21 mouse cellular contexts compared by ENCODE assay signal in the genomic region with DNA sequence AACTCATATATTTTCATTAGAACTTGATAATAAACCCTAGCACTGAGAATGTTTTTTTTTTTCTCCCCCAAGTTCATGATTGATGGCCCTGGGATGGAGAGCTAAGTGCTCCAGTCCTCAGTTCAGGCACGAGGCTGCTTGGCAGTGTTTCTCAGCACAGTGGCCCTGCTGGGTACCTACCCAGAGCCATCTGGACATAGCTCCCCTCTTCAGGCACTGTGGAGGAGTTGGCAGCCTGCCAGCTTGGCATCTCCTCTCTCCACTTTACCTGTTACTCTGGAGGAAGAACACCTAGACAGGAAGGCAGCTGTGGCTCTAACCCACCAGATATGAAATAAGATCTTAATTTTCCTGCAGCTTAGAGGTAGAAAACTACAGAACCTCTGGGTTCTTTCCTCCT. TPM values are rescaled to one million over a fixed set of nuclear protein-coding genes. Genes with fewer than 3 reads are reported as not detected.
DNase-seq lines count a peak whose midpoint lies in the region; ATAC-seq and TF ChIP-seq lines count a peak whose summit lies in the region.
"Had no signal": no experiment of that assay in that cellular context is flagged by ENCODE, and none has a peak within 500 bp of the region (broad histone marks: within the 10 kb centered on the region; RNA-seq: fewer than 3 reads in every experiment).

No protein-coding gene starts in this region.

- 17% methylated on average over 1 of the region's 1 CpGs for WGBS in hindbrain, embryonic 16.5 days
- 58% methylated on average over 1 of the region's 1 CpGs for WGBS in hindbrain, embryonic 10.5 days
- 55% methylated on average over 1 of the region's 1 CpGs for WGBS in midbrain, postnatal 0 days
- 38% methylated on average over 1 of the region's 1 CpGs for WGBS in midbrain, embryonic 15.5 days

- H3K4me1 ChIP-seq in hindbrain, embryonic 16.5 days (ENCODE audit: control insufficient read depth, insufficient read depth, low read depth, low read length) = 0 out of 2 replicates have a peak, but pooled peaks cover 3% of the 10 kb centered on the region
- peaks cover 8% of the 10 kb centered on the region for H3K4me1 ChIP-seq in hindbrain, embryonic 10.5 days (replicated peaks)
- 0 out of 2 replicates have a peak, but pooled peaks cover 6% of the 10 kb centered on the region for H3K4me1 ChIP-seq in midbrain, postnatal 0 days (ENCODE audit: insufficient read depth, low read length)
- peaks cover 4% of the 10 kb centered on the region; the same call in 1 of the 2 replicates for H3K4me1 ChIP-seq in midbrain, embryonic 15.5 days
- H3K4me1 ChIP-seq: embryonic facial prominence, embryonic 10.5 days had no signal

- DNase-seq in hindbrain, embryonic 10.5 days (ENCODE audit: low spot score) = no peak
- DNase-seq in midbrain, postnatal 0 days (ENCODE audit: low spot score) = peak; percentile 62
- peak; percentile 21 to 23 for DNase-seq in cerebellum, adult 18-20 months
- DNase-seq in cerebellum, postnatal 25 days = peak; percentile 53 to 77
- DNase-seq in Muller cell, postnatal 12 days (ENCODE audit: inconsistent ontology term) = no peak
- DNase-seq in retina, embryonic 14.5 days (ENCODE audit: low spot score) = no peak
- DNase-seq: gastrocnemius, postnatal 25 days; heart, postnatal 14 days; kidney, adult 9 months; liver, postnatal 0 days; lung, postnatal 10 days; midbrain, embryonic 14.5 days; right cerebral cortex, postnatal 25 days; thymus, adult 2 months had no signal

- H3K4me2 ChIP-seq in hindbrain, embryonic 16.5 days (ENCODE audit: low read length) = no peak overlapping the region
- no peak overlapping the region for H3K4me2 ChIP-seq in midbrain, postnatal 0 days (ENCODE audit: low read depth, low read length, poor library complexity, severe bottlenecking)
- H3K4me2 ChIP-seq in midbrain, embryonic 15.5 days = no peak overlapping the region
- H3K4me2 ChIP-seq: forebrain, embryonic 12.5 days; neural tube, embryonic 15.5 days had no signal

- H3K9ac ChIP-seq in hindbrain, embryonic 16.5 days (ENCODE audit: low read depth, low read length) = no peak overlapping the region
- no peak overlapping the region for H3K9ac ChIP-seq in midbrain, postnatal 0 days (replicated peaks; ENCODE audit: low read length, poor library complexity, severe bottlenecking)
- no peak overlapping the region for H3K9ac ChIP-seq in midbrain, embryonic 15.5 days
- H3K9ac ChIP-seq: forebrain, embryonic 12.5 days; liver, postnatal 0 days; neural tube, embryonic 15.5 days had no signal

- H3K4me3 ChIP-seq in hindbrain, embryonic 16.5 days (ENCODE audit: low read length) = no peak overlapping the region
- H3K4me3 ChIP-seq in hindbrain, embryonic 10.5 days = no peak overlapping the region
- H3K4me3 ChIP-seq in midbrain, postnatal 0 days (ENCODE audit: low read depth, low read length) = no peak overlapping the region
- no peak overlapping the region for H3K4me3 ChIP-seq in midbrain, embryonic 15.5 days
- H3K4me3 ChIP-seq: embryonic facial prominence, embryonic 10.5 days; forebrain, embryonic 12.5 days; neural tube, embryonic 15.5 days had no signal

- no peaks in the 10 kb centered on the region for H3K9me3 ChIP-seq in hindbrain, embryonic 16.5 days (ENCODE audit: control insufficient read depth, low read length)
- H3K9me3 ChIP-seq in hindbrain, embryonic 10.5 days = no peaks in the 10 kb centered on the region
- H3K9me3 ChIP-seq in midbrain, postnatal 0 days (ENCODE audit: low read length) = no peaks in the 10 kb centered on the region
- no peaks in the 10 kb centered on the region for H3K9me3 ChIP-seq in midbrain, embryonic 15.5 days
- H3K9me3 ChIP-seq: embryonic facial prominence, embryonic 10.5 days; forebrain, embryonic 12.5 days; neural tube, embryonic 15.5 days had no signal

- no peaks in the 10 kb centered on the region for H3K36me3 ChIP-seq in hindbrain, embryonic 16.5 days (ENCODE audit: control insufficient read depth, insufficient read depth, low read length)
- no peaks in the 10 kb centered on the region for H3K36me3 ChIP-seq in hindbrain, embryonic 10.5 days
- no peaks in the 10 kb centered on the region for H3K36me3 ChIP-seq in midbrain, postnatal 0 days (ENCODE audit: insufficient read depth, low read length)
- no peaks in the 10 kb centered on the region for H3K36me3 ChIP-seq in midbrain, embryonic 15.5 days (replicated peaks)
- H3K36me3 ChIP-seq: embryonic facial prominence, embryonic 10.5 days; forebrain, embryonic 12.5 days; neural tube, embryonic 15.5 days had no signal

- H3K27ac ChIP-seq in hindbrain, embryonic 16.5 days (ENCODE audit: low read depth, low read length) = no peak overlapping the region
- no peak overlapping the region for H3K27ac ChIP-seq in hindbrain, embryonic 10.5 days
- no peak overlapping the region for H3K27ac ChIP-seq in midbrain, postnatal 0 days (ENCODE audit: low read depth, low read length)
- no peak overlapping the region for H3K27ac ChIP-seq in midbrain, embryonic 15.5 days
- H3K27ac ChIP-seq: embryonic facial prominence, embryonic 10.5 days; forebrain, embryonic 12.5 days; neural tube, embryonic 15.5 days had no signal

- H3K27me3 ChIP-seq in hindbrain, embryonic 16.5 days (replicated peaks; ENCODE audit: control insufficient read depth, insufficient read depth, low read length) = no peaks in the 10 kb centered on the region
- no peaks in the 10 kb centered on the region for H3K27me3 ChIP-seq in hindbrain, embryonic 10.5 days (ENCODE audit: insufficient read depth, poor library complexity, severe bottlenecking)
- H3K27me3 ChIP-seq in midbrain, postnatal 0 days (ENCODE audit: insufficient read depth, low read length) = no peaks in the 10 kb centered on the region
- H3K27me3 ChIP-seq in midbrain, embryonic 15.5 days (replicated peaks) = no peaks in the 10 kb centered on the region
- H3K27me3 ChIP-seq: forebrain, embryonic 12.5 days; neural tube, embryonic 15.5 days had no signal

- peak; percentile 58 for ATAC-seq in hindbrain, embryonic 16.5 days
- no peak for ATAC-seq in midbrain, postnatal 0 days (ENCODE audit: low FRiP score)
- ATAC-seq in midbrain, embryonic 15.5 days (replicated peaks) = no peak
- ATAC-seq: liver, postnatal 0 days had no signal

- TF ChIP-seq CTCF in midbrain, postnatal 0 days (IDR thresholded peaks at IDR 0.05) = no peak

RNA-seq across cellular contexts. Expression of a gene that starts 33.2 kb away (rescaled TPM):
- 0.14 and 0.16 TPM in 2 replicates for polyA plus RNA-seq in hindbrain, embryonic 16.5 days (2015; fragmentation: Nextera tagmentation; extraction: Ambion mirVana)
- 0.20 TPM in 1 of 2 replicates, not detected in the other for polyA plus RNA-seq in hindbrain, embryonic 10.5 days (2016; fragmentation: Nextera tagmentation; extraction: Ambion mirVana)
- total RNA-seq in midbrain, postnatal 0 days (2014; rRNA removed) = 1.6 TPM in 1 of 2 replicates, not detected in the other
- 0.06 TPM in 1 of 2 replicates, not detected in the other for polyA plus RNA-seq in midbrain, postnatal 0 days (2015; fragmentation: Nextera tagmentation; extraction: Ambion mirVana)
- 0.11 TPM in 1 of 2 replicates, not detected in the other for polyA plus RNA-seq in midbrain, embryonic 15.5 days (2015; fragmentation: Nextera tagmentation; extraction: Ambion mirVana)
- total RNA-seq: gastrocnemius, postnatal 25 days; left cerebral cortex, postnatal 36 days; megakaryocyte, adult 5-6 weeks had no signal
- polyA plus RNA-seq: forebrain, embryonic 12.5 days; midbrain, embryonic 14.5 days had no signal

Comparison
In these comparisons a context has a peak if more than half of its experiments do, and no peak if none do; other contexts are left out.
1. DNase-seq: peak in midbrain, postnatal 0 days (single experiment), cerebellum, adult 18-20 months (2 of 2) and cerebellum, postnatal 25 days (2 of 2); none in hindbrain, embryonic 10.5 days (single experiment), Muller cell, postnatal 12 days (single experiment) and retina, embryonic 14.5 days (single experiment).